Mouse (Mus musculus) megakaryocyte, embryonic 14.5 days (primary cell): ENCODE measurements around the gene Gbp7.

Experiments used
- FLI1 ChIP-seq: IDR thresholded peaks from 2 replicates; pipeline ENCODE4 v1.6.1; 2012; ENCODE audit warnings: low read length, inconsistent platforms, mixed read lengths
- GATA1 ChIP-seq: IDR thresholded peaks from 3 replicates; pipeline ENCODE4 v1.6.1; 2012; ENCODE audit warnings: mixed read lengths, low read length, inconsistent platforms, borderline replicate concordance

GRCm38 (mm10) chr3:142528116-142528515 is 2.0 kb upstream of the Gbp7 start:
- TF ChIP-seq GATA1 (no peak), FLI1 (no peak)
